Mouse (Mus musculus) neural tube, embryonic 14.5 days (tissue): ENCODE results near the gene Copg1. TPM values are rescaled to one million over a fixed set of nuclear protein-coding genes. Genes with fewer than 3 reads are reported as not detected.
"Not testable (repeated sequence)": the region's sequence is repeated elsewhere in the genome, so short reads cannot be mapped to it uniquely, and the experiment has no call there.

Experiments used
- ATAC-seq: fragments of 200-750 bp; cut with Nextera tagmentation; 2 replicates; pipeline ENCODE4 v1.8.0; 2017; ENCODE audit warnings: low read depth, mild to moderate bottlenecking, moderate TSS enrichment, moderate library complexity
- H3K27ac ChIP-seq: fragments of 300-500 bp; sonication (generic); 2 replicates; pipeline ENCODE4 v1.5.1; 2014; ENCODE audit warnings: low read depth, mild to moderate bottlenecking, control low read depth, low read length, moderate library complexity, mixed read lengths
- H3K27me3 ChIP-seq: fragments of 300-500 bp; sonication (generic); 2 replicates; pipeline ENCODE4 v1.6.1; 2014; ENCODE audit warnings: low read length; ENCODE audit not compliant: control insufficient read depth, insufficient read depth
- H3K36me3 ChIP-seq: fragments of 300-500 bp; sonication (generic); 2 replicates; pipeline ENCODE4 v1.6.1; 2014; ENCODE audit warnings: low read length, mixed read lengths; ENCODE audit not compliant: control insufficient read depth, insufficient read depth
- H3K4me1 ChIP-seq: fragments of 300-500 bp; sonication (generic); 2 replicates; pipeline ENCODE4 v1.6.1; 2014; ENCODE audit warnings: low read length; ENCODE audit not compliant: control insufficient read depth, insufficient read depth
- H3K4me2 ChIP-seq: fragments of 300-500 bp; sonication (generic); 2 replicates; pipeline ENCODE4 v1.6.1; 2014; ENCODE audit warnings: mild to moderate bottlenecking, low read depth, low read length, control low read depth
- H3K4me3 ChIP-seq: fragments of 300-500 bp; sonication (generic); 2 replicates; pipeline ENCODE4 v1.5.1; 2014; ENCODE audit warnings: low read depth, low read length, control low read depth, mixed read lengths
- H3K9ac ChIP-seq: fragments of 300-500 bp; sonication (generic); replicated peaks from 2 replicates; pipeline ENCODE4 v1.6.1; 2014; ENCODE audit warnings: low read depth, mild to moderate bottlenecking, control low read depth, low read length, mixed read lengths
- H3K9me3 ChIP-seq: fragments of 300-500 bp; sonication (generic); 2 replicates; pipeline ENCODE4 v1.6.1; 2016; ENCODE audit warnings: low read length; ENCODE audit not compliant: control insufficient read depth
- WGBS: fragments of 180-500 bp; shearing (Covaris S2); extraction: QIAGEN DNeasy Blood & Tissue Kit; methylation state at CpG from one replicate; pipeline ENCODE4 v1.1.7; 2014; 5-methylcytosine and 5-hydroxymethylcytosine counted together
- polyA plus RNA-seq: library from polyadenylated mRNA; unstranded; fragments of >200 nt; fragmentation: Nextera tagmentation; extraction: Ambion mirVana; gene quantifications from 2 replicates; pipeline ENCODE4 v1.2.1, GENCODE M21; 2014

Copg1 gene
- polyA plus RNA-seq, 1 experiment from 2014 or later = 202 TPM

- Histone ChIP-seq H3K9ac (peak overlapping the region; percentile 74), H3K27ac (peak overlapping the region; percentile 60), H3K27me3 (no peaks in the 10 kb centered on the region), H3K4me2 (peak overlapping the region; percentile 87), H3K4me1 (peaks cover 7% of the 10 kb centered on the region), H3K4me3 (peak overlapping the region; percentile 89), H3K9me3 (no peaks in the 10 kb centered on the region), H3K36me3 (peaks cover 32% of the 10 kb centered on the region)
- ATAC-seq = peak; percentile 67
- WGBS = 3% methylated on average over 35 of the region's 35 CpGs
Observed at GRCm38 (mm10) chr6:87914326-87915102, 26.9 kb downstream of the Copg1 start.

- Histone ChIP-seq H3K4me1 (peaks cover 7% of the 10 kb centered on the region), H3K4me2 (no peak overlapping the region), H3K27ac (no peak overlapping the region), H3K9me3 (no peaks in the 10 kb centered on the region), H3K4me3 (no peak overlapping the region), H3K27me3 (no peaks in the 10 kb centered on the region), H3K36me3 (peaks cover 28% of the 10 kb centered on the region), H3K9ac (no peak overlapping the region)
- WGBS = 91% methylated on average over 5 of the region's 5 CpGs
- no peak for ATAC-seq
Observed at GRCm38 (mm10) chr6:87915939-87916338, 28.3 kb downstream of the Copg1 start.

GRCm38 (mm10) chr6:87921201-87921600 is 33.6 kb downstream of the Copg1 start:
- no peak overlapping the region for H3K4me2 ChIP-seq
- no peak overlapping the region for H3K27ac ChIP-seq
- no peak overlapping the region for H3K9ac ChIP-seq
- H3K36me3 ChIP-seq = peaks cover 39% of the 10 kb centered on the region
- H3K4me1 ChIP-seq = no peaks in the 10 kb centered on the region
- H3K9me3 ChIP-seq = no peaks in the 10 kb centered on the region
- H3K4me3 ChIP-seq = no peak overlapping the region
- H3K27me3 ChIP-seq = no peaks in the 10 kb centered on the region
- ATAC-seq = no peak
- WGBS = 97% methylated on average over 4 of the region's 4 CpGs

- 83% methylated on average over 1 of the region's 1 CpGs for WGBS
- ATAC-seq = no peak
- H3K36me3 ChIP-seq = peaks cover 50% of the 10 kb centered on the region
Observed at GRCm38 (mm10) chr6:87923624-87924023, 36.0 kb downstream of the Copg1 start.

GRCm38 (mm10) chr6:87935037-87935436 is 47.4 kb downstream of the Copg1 start:
- no peak for ATAC-seq
- Histone ChIP-seq H3K9me3 (no peaks in the 10 kb centered on the region), H3K27me3 (no peaks in the 10 kb centered on the region), H3K36me3 (peaks cover 31% of the 10 kb centered on the region), H3K4me1 (no peaks in the 10 kb centered on the region), H3K9ac (no peak overlapping the region), H3K27ac (no peak overlapping the region), H3K4me2 (no peak overlapping the region), H3K4me3 (no peak overlapping the region)
- 94% methylated on average over 5 of the region's 5 CpGs for WGBS

More at GRCm38 (mm10) chr6:87923624-87924023, 36.0 kb downstream of the Copg1 start:
- no peaks in the 10 kb centered on the region for H3K27me3 ChIP-seq
- H3K4me3 ChIP-seq = no peak overlapping the region
- H3K4me1 ChIP-seq = no peaks in the 10 kb centered on the region
- H3K9ac ChIP-seq = no peak overlapping the region
- H3K27ac ChIP-seq = no peak overlapping the region
- H3K9me3 ChIP-seq = no peaks in the 10 kb centered on the region
- H3K4me2 ChIP-seq = no peak overlapping the region

- Histone ChIP-seq H3K9ac (no peak overlapping the region), H3K9me3 (no peaks in the 10 kb centered on the region), H3K27me3 (no peaks in the 10 kb centered on the region), H3K27ac (0 out of 2 replicates have a peak overlapping the region, but pooled peaks have one; percentile 22), H3K4me1 (no peaks in the 10 kb centered on the region), H3K4me3 (no peak overlapping the region), H3K36me3 (peaks cover 33% of the 10 kb centered on the region), H3K4me2 (peak overlapping the region; percentile 14; the same call in 1 of the 2 replicates)
- WGBS = 30% methylated on average over 19 of the region's 19 CpGs
- peak; percentile 93 for ATAC-seq
Observed at GRCm38 (mm10) chr6:87937178-87937788, 49.7 kb downstream of the Copg1 start.

- whole genome bisulfite sequencing = 79% methylated on average over 3 of the region's 3 CpGs
- Histone ChIP-seq H3K27me3 (no peaks in the 10 kb centered on the region), H3K4me1 (no peaks in the 10 kb centered on the region), H3K4me2 (no peak overlapping the region), H3K36me3 (peaks cover 21% of the 10 kb centered on the region), H3K9me3 (no peaks in the 10 kb centered on the region), H3K9ac (no peak overlapping the region), H3K27ac (no peak overlapping the region), H3K4me3 (no peak overlapping the region)
- no peak for ATAC-seq
Observed at GRCm38 (mm10) chr6:87938941-87939340, 51.3 kb downstream of the Copg1 start.

GRCm38 (mm10) chr6:87942179-87942578 is 54.6 kb downstream of the Copg1 start:
- Histone ChIP-seq H3K4me1 (no peaks in the 10 kb centered on the region), H3K4me3 (no peak overlapping the region), H3K36me3 (0 out of 2 replicates have a peak, but pooled peaks cover 2% of the 10 kb centered on the region), H3K27me3 (no peaks in the 10 kb centered on the region), H3K4me2 (no peak overlapping the region), H3K9ac (no peak overlapping the region), H3K27ac (no peak overlapping the region), H3K9me3 (no peaks in the 10 kb centered on the region)
- ATAC-seq = no peak
- WGBS = 91% methylated on average over 7 of the region's 7 CpGs

GRCm38 (mm10) chr6:87962457-87962856 is 74.8 kb downstream of the Copg1 start:
- not testable (repeated sequence) for H3K27me3 ChIP-seq, H3K4me3 ChIP-seq, ATAC-seq, H3K4me2 ChIP-seq, H3K9me3 ChIP-seq, H3K4me1 ChIP-seq, H3K27ac ChIP-seq, H3K9ac ChIP-seq, H3K36me3 ChIP-seq
- WGBS = 73% methylated on average over 4 of the region's 4 CpGs
